Comparison of ENCODE assay signal across 7 mouse cellular contexts in the genomic region with DNA sequence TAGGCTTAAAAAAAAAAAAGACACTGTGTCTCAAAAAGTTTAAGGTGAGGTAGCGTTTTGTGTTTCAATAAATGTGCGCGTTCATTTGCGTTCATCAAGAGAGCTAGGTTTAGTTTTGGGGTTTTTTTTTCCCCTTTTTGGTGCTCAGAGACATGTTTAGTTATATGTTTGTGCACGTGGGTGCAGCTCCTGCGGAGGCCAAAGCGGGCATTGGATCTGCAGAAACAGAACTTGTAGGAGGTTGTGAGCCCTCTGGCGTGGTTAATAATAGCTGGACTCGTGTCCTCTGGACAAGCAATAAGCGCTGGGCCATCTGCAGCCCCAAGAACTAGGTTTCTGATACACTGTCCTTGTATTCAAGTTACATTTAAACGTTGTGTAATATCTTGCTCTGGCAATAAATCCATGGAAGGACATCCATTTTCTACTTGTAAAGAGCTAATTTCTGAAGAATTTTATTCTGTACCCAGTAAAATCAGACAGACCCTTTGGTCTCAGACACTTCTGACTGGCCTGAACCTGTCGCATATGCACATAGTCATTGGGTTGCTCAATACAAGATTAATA. TPM values are rescaled to one million over a fixed set of nuclear protein-coding genes. Genes with fewer than 3 reads are reported as not detected.
A peak's percentile ranks its signal among the peaks of the same experiment; 100 is the strongest.
DNase-seq lines count a peak whose midpoint lies in the region; ATAC-seq and TF ChIP-seq lines count a peak whose summit lies in the region.

No protein-coding gene starts in this region.

- TF ChIP-seq CTCF in layer of hippocampus, adult 2 months (conservative IDR thresholded peaks at IDR 0.05): no peak

- no peak for ATAC-seq in hindbrain, embryonic 15.5 days (ENCODE audit: low FRiP score, low read depth)

- TF ChIP-seq POLR2A in myocyte (IDR thresholded peaks at IDR 0.05; ENCODE audit: insufficient read length, low read depth): no peak

- no peak for DNase-seq in layer of hippocampus, adult 2 months (ENCODE audit: low spot score in 2 of 2)
- no peak for DNase-seq in layer of hippocampus, postnatal 25 days (ENCODE audit: extremely low spot score in 1 of 2, low spot score in 1 of 2)
- DNase-seq in embryonic facial prominence, embryonic 10.5 days (ENCODE audit: low spot score): no peak
- no peak for DNase-seq in ovary, postnatal 36 days (ENCODE audit: low spot score)
- DNase-seq in frontal cortex, postnatal 36 days (ENCODE audit: low spot score in 2 of 2): no peak

- peaks cover 40% of the 10 kb centered on the region for H3K79me2 ChIP-seq in myocyte (ENCODE audit: control insufficient read depth, insufficient read depth)

- WGBS in embryonic facial prominence, embryonic 10.5 days: 6% methylated on average over 12 of the region's 12 CpGs
- WGBS in hindbrain, embryonic 15.5 days: 4% methylated on average over 12 of the region's 12 CpGs

- peaks cover 20% of the 10 kb centered on the region for H3K4me1 ChIP-seq in embryonic facial prominence, embryonic 10.5 days
- peaks cover 29% of the 10 kb centered on the region for H3K4me1 ChIP-seq in hindbrain, embryonic 15.5 days (replicated peaks)

- peak overlapping the region; percentile 3 for H3ac ChIP-seq in myocyte (ENCODE audit: control insufficient read depth, insufficient read length)

- H3K36me3 ChIP-seq in embryonic facial prominence, embryonic 10.5 days (replicated peaks): peaks cover 61% of the 10 kb centered on the region
- H3K36me3 ChIP-seq in hindbrain, embryonic 15.5 days: peaks cover 11% of the 10 kb centered on the region
- peaks cover 4% of the 10 kb centered on the region for H3K36me3 ChIP-seq in myocyte (ENCODE audit: control insufficient read depth, insufficient read depth)

- no peaks in the 10 kb centered on the region for H3K9me3 ChIP-seq in embryonic facial prominence, embryonic 10.5 days
- H3K9me3 ChIP-seq in hindbrain, embryonic 15.5 days: no peaks in the 10 kb centered on the region

- H3K9ac ChIP-seq in hindbrain, embryonic 15.5 days: peak overlapping the region; percentile 83

- peak overlapping the region; percentile 94 for H3K27ac ChIP-seq in layer of hippocampus, adult 2 months
- H3K27ac ChIP-seq in embryonic facial prominence, embryonic 10.5 days (replicated peaks): peak overlapping the region; percentile 95
- H3K27ac ChIP-seq in hindbrain, embryonic 15.5 days (replicated peaks): peak overlapping the region; percentile 95

- H3K27me3 ChIP-seq in embryonic facial prominence, embryonic 10.5 days (replicated peaks; ENCODE audit: low read depth, poor library complexity, severe bottlenecking): no peaks in the 10 kb centered on the region
- H3K27me3 ChIP-seq in hindbrain, embryonic 15.5 days: no peaks in the 10 kb centered on the region
- H3K27me3 ChIP-seq in myocyte (ENCODE audit: control insufficient read depth, insufficient read depth, insufficient read length): no peaks in the 10 kb centered on the region

- H3K4me2 ChIP-seq in hindbrain, embryonic 15.5 days: peak overlapping the region; percentile 73
- H3K4me2 ChIP-seq in myocyte (ENCODE audit: low read depth): peak overlapping the region; percentile 69

- H3K4me3 ChIP-seq in layer of hippocampus, adult 2 months: peak overlapping the region; percentile 89
- peak overlapping the region; percentile 96 for H3K4me3 ChIP-seq in embryonic facial prominence, embryonic 10.5 days
- peak overlapping the region; percentile 74 for H3K4me3 ChIP-seq in hindbrain, embryonic 15.5 days
- H3K4me3 ChIP-seq in myocyte: peak overlapping the region; percentile 86

TF ChIP-seq in myocyte, 11 proteins besides CTCF, POLR2A, EP300 and RAD21:
- TF ChIP-seq TCF12 (IDR thresholded peaks at IDR 0.05; ENCODE audit: insufficient read depth, poor library complexity, severe bottlenecking) (no peak), MAX (IDR thresholded peaks at IDR 0.05; ENCODE audit: low read depth) (no peak), E2F4 (IDR thresholded peaks at IDR 0.05; ENCODE audit: insufficient read depth) (no peak), MYOD1 (IDR thresholded peaks at IDR 0.05; ENCODE audit: control insufficient read depth in 1 of 3, insufficient read length in 2 of 3, low read depth in 2 of 3) (no peak), SRF (IDR thresholded peaks at IDR 0.05; ENCODE audit: control insufficient read depth, insufficient read length, low read depth) (no peak), USF1 (IDR thresholded peaks at IDR 0.05; ENCODE audit: low read depth) (no peak), TCF3 (IDR thresholded peaks at IDR 0.05; ENCODE audit: insufficient read length, low read depth) (no peak), REST (IDR thresholded peaks at IDR 0.05; ENCODE audit: insufficient read depth, insufficient read length) (no peak), CEBPB (IDR thresholded peaks at IDR 0.05; ENCODE audit: insufficient read depth, poor library complexity, severe bottlenecking) (no peak), MYOG (IDR thresholded peaks at IDR 0.05; ENCODE audit: control insufficient read depth in 1 of 3, insufficient read depth in 1 of 3, insufficient read length in 2 of 3, low read depth in 2 of 3) (no peak), POLR2AphosphoS2 (IDR thresholded peaks at IDR 0.05; ENCODE audit: insufficient read length, low read depth) (no peak)
TF ChIP-seq in myocyte: peak in this region for 0.

RNA-seq across cellular contexts. Expression of gene Snrpg, which starts 0.9 kb away (rescaled TPM):
- 10 to 100 TPM; 75.3 to 88.0 TPM for total RNA-seq in layer of hippocampus, adult 2 months (2021)
- total RNA-seq in layer of hippocampus, postnatal 25 days (2021): 10 to 100 TPM; 77.8 to 78.4 TPM
- polyA plus RNA-seq in embryonic facial prominence, embryonic 10.5 days (2016; fragmentation: Nextera tagmentation; extraction: Ambion mirVana): 902 and 949 TPM in 2 replicates
- 346 and 401 TPM in 2 replicates for polyA plus RNA-seq in hindbrain, embryonic 15.5 days (2015; fragmentation: Nextera tagmentation; extraction: Ambion mirVana)
- polyA plus RNA-seq in myocyte (2012; fragmentation: generic; extraction: Trizol): 188 TPM

RNA-seq across cellular contexts. Expression of gene Fam136a, which starts 6.6 kb away (rescaled TPM):
- total RNA-seq in layer of hippocampus, adult 2 months (2021): 10 to 100 TPM; 27.0 to 30.0 TPM
- total RNA-seq in layer of hippocampus, postnatal 25 days (2021): 10 to 100 TPM; 32.8 TPM
- polyA plus RNA-seq in embryonic facial prominence, embryonic 10.5 days (2016; fragmentation: Nextera tagmentation; extraction: Ambion mirVana): 191 and 201 TPM in 2 replicates
- polyA plus RNA-seq in hindbrain, embryonic 15.5 days (2015; fragmentation: Nextera tagmentation; extraction: Ambion mirVana): 106 and 108 TPM in 2 replicates
- polyA plus RNA-seq in myocyte (2012; fragmentation: generic; extraction: Trizol): 30.8 TPM

RNA-seq across cellular contexts. Expression of gene Pcyox1, which starts 24.9 kb away (rescaled TPM):
- total RNA-seq in layer of hippocampus, adult 2 months (2021): 100 to 1,000 TPM; 112 to 118 TPM
- 100 to 1,000 TPM in 1 of 2 experiments, 10 to 100 TPM in 1; 96.7 to 126 TPM for total RNA-seq in layer of hippocampus, postnatal 25 days (2021)
- 68.2 and 73.0 TPM in 2 replicates for polyA plus RNA-seq in embryonic facial prominence, embryonic 10.5 days (2016; fragmentation: Nextera tagmentation; extraction: Ambion mirVana)
- 84.7 and 90.1 TPM in 2 replicates for polyA plus RNA-seq in hindbrain, embryonic 15.5 days (2015; fragmentation: Nextera tagmentation; extraction: Ambion mirVana)
- polyA plus RNA-seq in myocyte (2012; fragmentation: generic; extraction: Trizol): 25.1 TPM

RNA-seq across cellular contexts. Expression of gene Tia1, which starts 32.0 kb away (rescaled TPM):
- 100 to 1,000 TPM; 151 to 156 TPM for total RNA-seq in layer of hippocampus, adult 2 months (2021)
- 100 to 1,000 TPM; 114 to 168 TPM for total RNA-seq in layer of hippocampus, postnatal 25 days (2021)
- polyA plus RNA-seq in embryonic facial prominence, embryonic 10.5 days (2016; fragmentation: Nextera tagmentation; extraction: Ambion mirVana): 214 and 222 TPM in 2 replicates
- 275 and 283 TPM in 2 replicates for polyA plus RNA-seq in hindbrain, embryonic 15.5 days (2015; fragmentation: Nextera tagmentation; extraction: Ambion mirVana)
- polyA plus RNA-seq in myocyte (2012; fragmentation: generic; extraction: Trizol): 12.8 TPM

RNA-seq across cellular contexts. Expression of gene Gm44790, which starts 54.4 kb away (rescaled TPM):
- not detected for total RNA-seq in layer of hippocampus, adult 2 months (2021)
- total RNA-seq in layer of hippocampus, postnatal 25 days (2021): 1 to 10 TPM in 1 of 2 experiments, under 1 TPM in 1; 0.92 to 3.0 TPM
- polyA plus RNA-seq in embryonic facial prominence, embryonic 10.5 days (2016; fragmentation: Nextera tagmentation; extraction: Ambion mirVana): 0.69 and 2.5 TPM in 2 replicates
- polyA plus RNA-seq in hindbrain, embryonic 15.5 days (2015; fragmentation: Nextera tagmentation; extraction: Ambion mirVana): 1.2 TPM in 2 replicates
- not detected for polyA plus RNA-seq in myocyte (2012; fragmentation: generic; extraction: Trizol)
